Mouse (Mus musculus) forebrain, embryonic 12.5 days (tissue): Measurements from ENCODE around the gene Slmap. TPM values are rescaled to one million over a fixed set of nuclear protein-coding genes. Genes with fewer than 3 reads are reported as not detected.

Experiments
- polyA plus RNA-seq: library from polyadenylated mRNA; unstranded; fragments of >200 nt; fragmentation: Nextera tagmentation; extraction: Ambion mirVana; gene quantifications from 2 replicates; pipeline ENCODE4 v1.2.1, GENCODE M21; 2016

The Slmap gene
- polyA plus RNA-seq, 1 experiment from 2014 or later, result 21.6 TPM

Other genes with a start within 250 kb of the Slmap start
- gene Dennd6a, start 38.9 kb upstream of the Slmap start, polyA plus RNA-seq, result 29.1 and 31.9 TPM in 2 replicates
- gene Arf4, start 103.1 kb upstream of the Slmap start, polyA plus RNA-seq, result 560 and 584 TPM in 2 replicates
- gene Pde12, start 135.0 kb upstream of the Slmap start, polyA plus RNA-seq, result 12.9 TPM in 2 replicates
- not detected in 2 replicates for gene Dnah12, start 158.3 kb upstream of the Slmap start, polyA plus RNA-seq